Mouse (Mus musculus) thymus, postnatal 4 days (tissue): ENCODE results near the gene Postn.

ENCODE experiments used
- DNase-seq: peaks from one replicate; pipeline ENCODE4 v3.0.0; 2021

Postn gene

DNA sequence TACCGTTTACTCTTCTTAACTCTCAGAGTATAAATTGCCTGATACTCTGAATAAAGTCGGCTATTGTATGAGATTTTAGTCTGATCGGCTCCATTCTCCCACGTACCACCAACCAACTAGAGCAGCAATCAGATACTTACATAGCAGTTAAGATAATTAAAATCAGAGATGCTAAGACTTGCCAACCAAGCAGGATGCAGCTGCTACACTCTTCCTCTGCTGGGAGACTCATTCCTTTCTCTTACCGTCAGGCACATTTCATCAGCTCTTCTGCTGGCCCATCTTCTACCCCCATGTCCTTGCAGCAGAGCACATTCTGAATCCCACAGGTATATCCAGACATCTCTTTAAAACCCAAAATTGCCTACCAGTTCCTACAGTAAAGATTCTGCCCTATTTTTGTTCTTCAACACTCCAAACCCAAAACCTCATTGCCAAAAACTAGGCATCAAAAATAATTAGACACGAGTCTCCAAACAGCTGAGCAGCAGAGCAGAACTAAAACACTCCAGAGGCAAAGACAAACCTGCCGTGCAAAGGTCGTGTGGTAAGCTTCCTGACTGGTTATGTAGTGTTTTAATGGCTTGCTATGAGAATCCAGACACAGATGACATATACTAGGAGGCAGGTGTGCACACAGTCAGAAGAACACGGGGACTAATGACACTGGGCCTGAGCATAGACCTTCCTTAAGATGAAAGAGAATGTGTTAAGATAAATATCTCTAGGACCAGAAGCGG, 59.5 kb downstream of the Postn start:
- no peak for DNase-seq

DNA sequence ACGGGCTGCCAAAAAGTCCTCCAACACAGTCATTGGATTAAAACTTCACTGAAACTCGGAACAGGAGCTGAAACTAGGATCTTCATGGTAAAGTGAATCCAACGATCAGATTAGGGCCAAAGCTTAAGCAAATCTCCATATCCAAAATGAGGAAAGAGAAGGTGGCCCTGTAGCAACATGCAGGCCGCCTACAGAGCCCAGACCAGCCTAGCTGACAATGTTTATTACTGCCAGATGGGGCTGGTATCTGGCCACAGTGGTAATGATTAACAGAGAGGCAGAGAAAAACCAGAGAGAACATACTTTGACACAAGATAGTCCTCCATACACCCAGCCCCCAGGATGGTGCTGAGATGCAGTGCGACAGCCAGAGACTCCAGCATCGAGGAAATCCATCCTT, 60.1 kb downstream of the Postn start:
- no peak for DNase-seq

DNA sequence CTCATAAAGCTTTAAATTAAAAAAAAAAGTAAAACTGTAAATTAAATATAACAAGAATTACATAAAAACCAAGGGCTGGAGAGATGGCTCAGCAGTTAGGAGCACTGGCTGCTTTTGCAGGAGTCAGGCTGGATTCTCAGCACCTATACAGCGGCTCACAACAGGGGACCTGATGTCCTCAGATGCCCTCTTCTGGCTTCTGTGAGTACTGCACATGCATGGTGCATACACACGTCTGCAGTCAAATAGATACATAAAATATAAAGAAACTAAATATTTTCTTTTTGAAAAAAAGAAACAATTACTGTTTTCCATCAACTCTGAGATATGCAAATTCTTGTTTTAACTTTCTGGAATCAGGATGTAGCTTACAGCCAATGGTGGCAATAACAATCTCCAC, 60.8 kb downstream of the Postn start:
- DNase-seq, result peak; percentile 34

DNA sequence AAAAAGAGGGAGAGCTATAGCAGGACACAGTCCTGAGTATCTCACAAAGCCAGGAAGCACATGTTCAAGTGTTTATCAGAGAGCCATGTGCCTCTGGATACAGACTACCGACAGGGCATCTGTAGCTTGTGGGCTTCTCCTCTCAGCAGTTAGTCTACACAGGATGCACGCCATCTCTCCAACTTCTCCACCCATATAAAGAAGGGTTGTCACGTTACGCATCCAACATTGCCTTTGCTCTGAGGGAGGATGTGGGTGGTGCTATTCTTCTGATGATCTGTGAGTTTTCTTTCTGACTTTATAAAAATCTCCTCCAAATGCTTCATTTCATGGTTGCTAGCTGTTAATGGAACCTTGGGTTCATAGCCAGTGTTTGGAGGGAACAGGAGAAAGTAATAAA, 63.2 kb downstream of the Postn start:
- DNase-seq, result no peak

DNA sequence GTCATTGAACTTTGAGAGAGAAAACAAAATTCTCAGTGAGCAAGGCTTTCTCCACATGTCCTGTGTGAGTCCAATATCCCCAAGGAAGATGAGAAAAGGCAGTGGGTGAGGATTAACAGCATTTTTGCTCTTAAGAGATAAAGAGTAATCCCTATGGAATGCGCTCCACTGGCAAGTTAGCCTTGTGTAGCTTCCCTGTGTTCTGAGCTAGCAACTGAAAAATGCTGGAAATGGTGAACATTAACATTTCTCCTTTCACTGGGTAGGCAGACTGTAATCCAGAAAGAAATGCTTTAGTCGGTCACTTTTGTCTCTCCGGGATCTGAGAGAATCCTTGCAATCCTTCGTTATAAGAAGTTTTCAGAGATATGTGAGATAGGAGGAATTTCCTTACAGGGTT, 70.8 kb downstream of the Postn start:
- DNase-seq, result no peak

DNA sequence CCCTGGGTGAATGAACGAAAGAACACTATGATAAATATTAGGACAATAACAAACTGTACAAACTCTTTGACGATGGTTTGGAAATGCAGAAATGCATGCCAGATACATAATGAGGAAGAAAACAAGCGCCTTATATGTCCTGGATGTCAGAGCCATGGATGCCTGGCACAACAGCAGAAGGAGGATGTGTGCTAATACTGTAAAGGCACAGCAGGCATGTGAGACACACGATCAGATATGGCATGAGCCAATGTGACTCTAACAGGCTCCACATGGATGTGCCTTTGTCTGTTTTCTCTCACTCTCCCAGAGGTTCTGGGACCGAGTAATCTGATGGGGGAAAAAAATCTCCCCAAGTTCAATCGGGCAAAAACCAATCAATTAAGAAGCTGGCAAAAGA, 71.3 kb downstream of the Postn start:
- no peak for DNase-seq

DNA sequence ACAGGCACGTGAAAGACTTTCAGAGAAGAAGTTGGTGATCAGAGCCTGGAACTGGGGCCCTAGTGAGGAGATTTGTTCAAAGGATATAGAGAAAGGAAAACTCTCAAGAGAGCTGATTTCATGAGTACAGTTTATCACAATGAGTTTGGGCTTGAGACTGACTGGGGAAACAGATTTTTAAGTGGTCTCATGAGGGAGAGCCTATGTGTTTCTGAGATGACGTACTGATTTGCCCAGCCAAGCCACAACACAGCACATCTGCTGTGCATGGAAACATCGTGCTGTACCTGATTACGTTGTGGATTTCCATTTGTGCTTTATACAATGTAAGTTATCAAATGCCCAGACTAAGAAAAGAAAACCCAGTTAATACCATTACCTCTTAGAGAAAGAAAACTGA, 71.7 kb downstream of the Postn start:
- no peak for DNase-seq

DNA sequence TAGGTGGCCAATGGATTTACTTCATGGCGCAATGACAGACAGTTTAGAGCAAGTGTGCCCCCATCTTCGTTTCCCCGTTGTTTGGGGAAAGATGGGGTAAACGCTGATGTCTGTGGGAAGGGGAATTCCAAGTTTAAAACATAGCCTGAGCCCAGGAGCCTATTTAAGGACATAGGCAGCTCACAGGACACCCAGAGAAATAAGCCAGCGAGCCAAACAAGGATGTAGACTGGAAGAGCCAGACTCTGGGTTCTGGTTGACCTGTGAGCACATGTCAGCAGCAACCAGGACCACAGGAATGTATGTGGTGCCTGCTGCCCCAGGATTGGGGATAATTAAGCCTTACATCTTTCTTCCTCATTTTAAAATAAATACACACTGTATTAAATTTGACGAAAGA, 73.7 kb downstream of the Postn start:
- DNase-seq, result no peak

DNA sequence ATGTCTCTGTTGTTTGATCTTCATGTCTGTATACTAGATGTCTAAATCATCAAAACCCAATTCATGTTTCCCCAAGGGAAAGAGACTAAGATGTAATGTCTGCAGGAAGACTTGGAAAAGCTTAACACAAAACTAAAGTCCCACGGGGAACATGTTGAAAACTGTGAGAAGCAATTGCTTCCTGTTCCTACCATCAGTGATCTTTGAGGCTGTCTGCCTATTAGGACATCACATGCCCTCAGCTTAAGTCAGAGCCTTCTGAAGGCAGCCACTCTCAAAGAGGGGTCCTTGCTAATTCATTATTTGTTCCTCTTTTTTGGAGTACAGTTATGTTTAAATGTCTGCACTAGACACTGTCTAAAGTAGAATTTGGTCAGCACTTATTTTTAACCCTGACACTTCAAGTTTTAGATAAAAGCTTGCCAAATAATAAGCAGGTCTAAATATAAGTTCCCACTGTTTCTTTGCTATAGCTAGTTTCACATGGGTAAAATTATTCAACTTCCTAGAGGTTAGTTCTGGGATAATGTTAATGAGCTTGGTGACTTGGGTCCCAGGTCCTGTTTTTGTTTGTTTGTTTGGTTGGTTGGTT, 75.6 kb downstream of the Postn start:
- DNase-seq, result no peak
